In genomic region chr17:35549437-35550142, GRCm38 (mm10) we compare ENCODE assay signal across 10 mouse cellular contexts. TPM values are rescaled to one million over a fixed set of nuclear protein-coding genes. Genes with fewer than 3 reads are reported as not detected.
A peak's percentile ranks its signal among the peaks of the same experiment; 100 is the strongest.
DNase-seq lines count a peak whose midpoint lies in the region; ATAC-seq and TF ChIP-seq lines count a peak whose summit lies in the region.
"Had no signal": no experiment of that assay in that cellular context is flagged by ENCODE, and none has a peak within 500 bp of the region (broad histone marks: within the 10 kb centered on the region; RNA-seq: fewer than 3 reads in every experiment).

No protein-coding gene starts in this region.

- no peak for TF ChIP-seq CTCF in small intestine, adult 2 months (IDR thresholded peaks at IDR 0.05; ENCODE audit: extremely low read depth, insufficient read length, insufficient replicate concordance, low read depth, low read length)

- H3K36me3 ChIP-seq in midbrain, embryonic 10.5 days, result no peaks in the 10 kb centered on the region
- H3K36me3 ChIP-seq in midbrain, embryonic 14.5 days (ENCODE audit: control insufficient read depth, insufficient read depth, low read length), result no peaks in the 10 kb centered on the region
- no peaks in the 10 kb centered on the region for H3K36me3 ChIP-seq in embryonic facial prominence, embryonic 15.5 days
- no peaks in the 10 kb centered on the region for H3K36me3 ChIP-seq in heart, embryonic 13.5 days
- no peaks in the 10 kb centered on the region for H3K36me3 ChIP-seq in small intestine, adult 2 months (ENCODE audit: control insufficient read depth, insufficient read depth, low read length)
- H3K36me3 ChIP-seq: G1E had no signal

- no peak overlapping the region for H3K4me3 ChIP-seq in midbrain, embryonic 10.5 days
- no peak overlapping the region for H3K4me3 ChIP-seq in midbrain, embryonic 14.5 days (replicated peaks; ENCODE audit: low read depth, low read length)
- 0 out of 2 replicates have a peak overlapping the region, but pooled peaks have one; percentile 8 for H3K4me3 ChIP-seq in embryonic facial prominence, embryonic 15.5 days (replicated peaks)
- peak overlapping the region; percentile 33 for H3K4me3 ChIP-seq in heart, embryonic 13.5 days
- H3K4me3 ChIP-seq in small intestine, adult 2 months (ENCODE audit: low read depth, low read length), result no peak overlapping the region

- no peak for ATAC-seq in midbrain, embryonic 14.5 days (ENCODE audit: low FRiP score, low TSS enrichment)
- peak; percentile 87 for ATAC-seq in embryonic facial prominence, embryonic 15.5 days (ENCODE audit: insufficient number of reproducible peaks, low FRiP score, low TSS enrichment, low read depth)
- peak; percentile 80 for ATAC-seq in heart, embryonic 13.5 days (ENCODE audit: extremely low read depth, insufficient number of reproducible peaks, low FRiP score, low TSS enrichment)

- WGBS in midbrain, embryonic 10.5 days, result 55% methylated on average over 15 of the region's 15 CpGs
- 46% methylated on average over 15 of the region's 15 CpGs for WGBS in midbrain, embryonic 14.5 days
- 20% methylated on average over 15 of the region's 15 CpGs for WGBS in embryonic facial prominence, embryonic 15.5 days
- 14% methylated on average over 15 of the region's 15 CpGs for WGBS in heart, embryonic 13.5 days
- WGBS in small intestine, adult 2 months, result 58% methylated on average over 15 of the region's 15 CpGs

- H3K27me3 ChIP-seq in midbrain, embryonic 10.5 days (ENCODE audit: low read depth, poor library complexity, severe bottlenecking), result peaks cover 12% of the 10 kb centered on the region; the same call in 1 of the 2 replicates
- H3K27me3 ChIP-seq in midbrain, embryonic 14.5 days (ENCODE audit: control insufficient read depth, insufficient read depth, low read length), result no peaks in the 10 kb centered on the region
- H3K27me3 ChIP-seq in embryonic facial prominence, embryonic 15.5 days, result no peaks in the 10 kb centered on the region
- H3K27me3 ChIP-seq in heart, embryonic 13.5 days (replicated peaks), result no peaks in the 10 kb centered on the region
- H3K27me3 ChIP-seq in small intestine, adult 2 months (ENCODE audit: control insufficient read depth, insufficient read depth, low read length), result no peaks in the 10 kb centered on the region

- H3K4me1 ChIP-seq in midbrain, embryonic 10.5 days, result peaks cover 12% of the 10 kb centered on the region
- no peaks in the 10 kb centered on the region for H3K4me1 ChIP-seq in midbrain, embryonic 14.5 days (ENCODE audit: control insufficient read depth, insufficient read depth, low read length)
- peaks cover 33% of the 10 kb centered on the region for H3K4me1 ChIP-seq in embryonic facial prominence, embryonic 15.5 days
- peaks cover 48% of the 10 kb centered on the region for H3K4me1 ChIP-seq in heart, embryonic 13.5 days
- peaks cover 5% of the 10 kb centered on the region for H3K4me1 ChIP-seq in small intestine, adult 2 months (ENCODE audit: control insufficient read depth, insufficient read depth, insufficient read length, low read length)

- H3K4me2 ChIP-seq in midbrain, embryonic 14.5 days (ENCODE audit: low read length), result no peak overlapping the region
- H3K4me2 ChIP-seq in embryonic facial prominence, embryonic 15.5 days (replicated peaks), result peak overlapping the region; percentile 35
- H3K4me2 ChIP-seq in heart, embryonic 13.5 days, result peak overlapping the region; percentile 60

- no peak for TF ChIP-seq POLR2A in small intestine, adult 2 months (IDR thresholded peaks at IDR 0.05; ENCODE audit: low read depth, low read length)

- H3K9me3 ChIP-seq in midbrain, embryonic 10.5 days (replicated peaks), result no peaks in the 10 kb centered on the region
- H3K9me3 ChIP-seq in midbrain, embryonic 14.5 days (ENCODE audit: control insufficient read depth, low read length), result no peaks in the 10 kb centered on the region
- H3K9me3 ChIP-seq in embryonic facial prominence, embryonic 15.5 days (replicated peaks), result no peaks in the 10 kb centered on the region
- no peaks in the 10 kb centered on the region for H3K9me3 ChIP-seq in heart, embryonic 13.5 days
- H3K9me3 ChIP-seq: G1E had no signal

- DNase-seq in midbrain, embryonic 10.5 days (ENCODE audit: low spot score), result no peak
- DNase-seq in midbrain, embryonic 14.5 days, result no peak
- DNase-seq in kidney, postnatal 25 days, result peak; percentile 60 to 76
- DNase-seq in lung, adult 18-20 months, result peak; percentile 82 to 83
- no peak for DNase-seq in spleen, postnatal 14 days (ENCODE audit: low spot score in 2 of 2)

- H3K27ac ChIP-seq in midbrain, embryonic 10.5 days (replicated peaks), result 0 out of 2 replicates have a peak overlapping the region, but pooled peaks have one; percentile 9
- H3K27ac ChIP-seq in midbrain, embryonic 14.5 days (replicated peaks; ENCODE audit: low read depth, low read length), result no peak overlapping the region
- peak overlapping the region; percentile 91 for H3K27ac ChIP-seq in embryonic facial prominence, embryonic 15.5 days (replicated peaks)
- H3K27ac ChIP-seq in heart, embryonic 13.5 days (replicated peaks), result peak overlapping the region; percentile 99
- peak overlapping the region; percentile 71 for H3K27ac ChIP-seq in small intestine, adult 2 months (ENCODE audit: insufficient read depth, low read depth, low read length)

- H3K9ac ChIP-seq in midbrain, embryonic 14.5 days (replicated peaks; ENCODE audit: low read length), result no peak overlapping the region
- H3K9ac ChIP-seq in embryonic facial prominence, embryonic 15.5 days, result no peak overlapping the region
- peak overlapping the region; percentile 77 for H3K9ac ChIP-seq in heart, embryonic 13.5 days

RNA-seq across cellular contexts. Expression of gene Cdsn, which starts 2.3 kb away (rescaled TPM):
- polyA plus RNA-seq in midbrain, embryonic 10.5 days (2016; fragmentation: Nextera tagmentation; extraction: Ambion mirVana), result 0.07 and 0.10 TPM in 2 replicates
- 0.11 TPM in 1 of 2 replicates, not detected in the other for polyA plus RNA-seq in midbrain, embryonic 14.5 days (2014; fragmentation: Nextera tagmentation; extraction: Ambion mirVana)
- 12.1 and 12.5 TPM in 2 replicates for polyA plus RNA-seq in embryonic facial prominence, embryonic 15.5 days (2015; fragmentation: Nextera tagmentation; extraction: Ambion mirVana)
- 0.39 and 0.42 TPM in 2 replicates for polyA plus RNA-seq in heart, embryonic 13.5 days (2015; fragmentation: Nextera tagmentation; extraction: Ambion mirVana)
- 0.08 and 0.39 TPM in 2 replicates for polyA plus RNA-seq in small intestine, adult 2 months (2012; rRNA removed)
- polyA plus RNA-seq: G1E; limb, embryonic 11.5 days had no signal

RNA-seq across cellular contexts. Expression of gene Psors1c2, which starts 16.6 kb away (rescaled TPM):
- polyA plus RNA-seq in midbrain, embryonic 10.5 days (2016; fragmentation: Nextera tagmentation; extraction: Ambion mirVana), result 1.4 and 2.0 TPM in 2 replicates
- 0.54 and 0.61 TPM in 2 replicates for polyA plus RNA-seq in midbrain, embryonic 14.5 days (2014; fragmentation: Nextera tagmentation; extraction: Ambion mirVana)
- polyA plus RNA-seq in embryonic facial prominence, embryonic 15.5 days (2015; fragmentation: Nextera tagmentation; extraction: Ambion mirVana), result 20.4 and 22.7 TPM in 2 replicates
- polyA plus RNA-seq in heart, embryonic 13.5 days (2015; fragmentation: Nextera tagmentation; extraction: Ambion mirVana), result 0.90 and 1.5 TPM in 2 replicates
- polyA plus RNA-seq in small intestine, adult 2 months (2012; rRNA removed), result 0.15 and 0.37 TPM in 2 replicates

RNA-seq across cellular contexts. Expression of gene 2300002M23Rik, which starts 17.7 kb away (rescaled TPM):
- not detected in 2 replicates for polyA plus RNA-seq in midbrain, embryonic 10.5 days (2016; fragmentation: Nextera tagmentation; extraction: Ambion mirVana)
- not detected in 2 replicates for polyA plus RNA-seq in midbrain, embryonic 14.5 days (2014; fragmentation: Nextera tagmentation; extraction: Ambion mirVana)
- polyA plus RNA-seq in embryonic facial prominence, embryonic 15.5 days (2015; fragmentation: Nextera tagmentation; extraction: Ambion mirVana), result 21.5 and 39.7 TPM in 2 replicates
- not detected in 2 replicates for polyA plus RNA-seq in heart, embryonic 13.5 days (2015; fragmentation: Nextera tagmentation; extraction: Ambion mirVana)
- polyA plus RNA-seq in small intestine, adult 2 months (2012; rRNA removed), result not detected in 2 replicates
- polyA plus RNA-seq: G1E; limb, embryonic 11.5 days had no signal

RNA-seq across cellular contexts. Expression of gene Cchcr1, which starts 32.7 kb away (rescaled TPM):
- polyA plus RNA-seq in midbrain, embryonic 10.5 days (2016; fragmentation: Nextera tagmentation; extraction: Ambion mirVana), result 23.4 and 23.6 TPM in 2 replicates
- polyA plus RNA-seq in midbrain, embryonic 14.5 days (2014; fragmentation: Nextera tagmentation; extraction: Ambion mirVana), result 1.6 and 3.4 TPM in 2 replicates
- 18.3 and 20.7 TPM in 2 replicates for polyA plus RNA-seq in embryonic facial prominence, embryonic 15.5 days (2015; fragmentation: Nextera tagmentation; extraction: Ambion mirVana)
- 12.3 and 14.6 TPM in 2 replicates for polyA plus RNA-seq in heart, embryonic 13.5 days (2015; fragmentation: Nextera tagmentation; extraction: Ambion mirVana)
- polyA plus RNA-seq in small intestine, adult 2 months (2012; rRNA removed), result 3.2 and 3.5 TPM in 2 replicates

RNA-seq across cellular contexts. Expression of gene Tcf19, which starts 33.0 kb away (rescaled TPM):
- polyA plus RNA-seq in midbrain, embryonic 10.5 days (2016; fragmentation: Nextera tagmentation; extraction: Ambion mirVana), result 56.7 and 58.8 TPM in 2 replicates
- 8.9 and 15.5 TPM in 2 replicates for polyA plus RNA-seq in midbrain, embryonic 14.5 days (2014; fragmentation: Nextera tagmentation; extraction: Ambion mirVana)
- 86.0 and 86.2 TPM in 2 replicates for polyA plus RNA-seq in embryonic facial prominence, embryonic 15.5 days (2015; fragmentation: Nextera tagmentation; extraction: Ambion mirVana)
- polyA plus RNA-seq in heart, embryonic 13.5 days (2015; fragmentation: Nextera tagmentation; extraction: Ambion mirVana), result 48.8 and 53.2 TPM in 2 replicates
- 7.3 and 8.1 TPM in 2 replicates for polyA plus RNA-seq in small intestine, adult 2 months (2012; rRNA removed)

Comparison
In these comparisons a context has a peak if more than half of its experiments do, and no peak if none do; other contexts are left out.
1. DNase-seq: peak in kidney, postnatal 25 days (2 of 2) and lung, adult 18-20 months (2 of 2); none in midbrain, embryonic 10.5 days (single experiment), midbrain, embryonic 14.5 days (single experiment) and spleen, postnatal 14 days (0 of 2).
2. H3K4me3 ChIP-seq: peak in embryonic facial prominence, embryonic 15.5 days (single experiment) and heart, embryonic 13.5 days (single experiment); none in midbrain, embryonic 10.5 days (single experiment), midbrain, embryonic 14.5 days (single experiment) and small intestine, adult 2 months (single experiment).
3. RNA of gene 2300002M23Rik, which starts 17.7 kb away (polyA plus RNA-seq): 21.5 to 39.7 TPM in embryonic facial prominence, embryonic 15.5 days; not detected in midbrain, embryonic 10.5 days, not detected in midbrain, embryonic 14.5 days, not detected in heart, embryonic 13.5 days and not detected in small intestine, adult 2 months; every median in the first group is over 10 times any median in the second.